Mouse (Mus musculus): ENCODE data around the gene Tspoap1. TPM values are rescaled to one million over a fixed set of nuclear protein-coding genes. Genes with fewer than 3 reads are reported as not detected.

Tspoap1 gene
- polyA plus RNA-seq, 1 experiment = 326 TPM

- DNase-seq (ENCODE audit: extremely low spot score in 1 of 2, low spot score in 1 of 2) = no peak
These were observed 2.0 kb upstream of the Tspoap1 start for GRCm38 (mm10) chr11:87758161-87758911.

DNA sequence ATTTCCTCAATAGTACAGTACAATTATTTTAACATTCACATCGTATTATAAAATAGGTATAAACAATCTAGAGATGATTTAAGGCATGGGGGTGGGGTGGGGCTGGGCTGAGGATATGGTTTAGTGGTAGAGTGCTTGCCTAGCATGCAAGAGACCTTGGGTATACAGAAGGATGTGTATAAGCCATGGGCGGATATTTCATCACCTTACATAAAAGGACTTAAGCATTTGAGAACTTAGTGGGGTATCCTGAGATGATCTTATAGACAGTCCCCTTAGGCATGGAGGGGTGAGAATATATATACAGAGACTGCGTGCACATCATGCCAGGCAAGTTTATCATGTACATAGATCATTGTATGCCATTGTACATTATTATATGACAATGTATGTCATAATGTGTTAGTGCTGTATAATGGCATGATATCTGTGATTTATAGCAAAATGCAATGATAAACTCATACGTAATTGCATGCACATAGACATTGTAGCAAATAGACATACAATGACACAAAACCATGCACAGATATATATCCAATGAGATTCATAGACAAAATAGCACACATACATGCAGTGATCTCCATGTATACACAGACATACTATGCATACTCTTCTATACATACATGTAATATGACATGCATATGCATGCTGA is 1.3 kb upstream of the Tspoap1 start:
- DNase-seq (ENCODE audit: extremely low spot score in 1 of 2, low spot score in 1 of 2) = no peak

GRCm38 (mm10) chr11:87759609-87760005 is 734 bp upstream of the Tspoap1 start:
- DNase-seq (ENCODE audit: extremely low spot score in 1 of 2, low spot score in 1 of 2) = peak; percentile 45 to 70

DNA sequence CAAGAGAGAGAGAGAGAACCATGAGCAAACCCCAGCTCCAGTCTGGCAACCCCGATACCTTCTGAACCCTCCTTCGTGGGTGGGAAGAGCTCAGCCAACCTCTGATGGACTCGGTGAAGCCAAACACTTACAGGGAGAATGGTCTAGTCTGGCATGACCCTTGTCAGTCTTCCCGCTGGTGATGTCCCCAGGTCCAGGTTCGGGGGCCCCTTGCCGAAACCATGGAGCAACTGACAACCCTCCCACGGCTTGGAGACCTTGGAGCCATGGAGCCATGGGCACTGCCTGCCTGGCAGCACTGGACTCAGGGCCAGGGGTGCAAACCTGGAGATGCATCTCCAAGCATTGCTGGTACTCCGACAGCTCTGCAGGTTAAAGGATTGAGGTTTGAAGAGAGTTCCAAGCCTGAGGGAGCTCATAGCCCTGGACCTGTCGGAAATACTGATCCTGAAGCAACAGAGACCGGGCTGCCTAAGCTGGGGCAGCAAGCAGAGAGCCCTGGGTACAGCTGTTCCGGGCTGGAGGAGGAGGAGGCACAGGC is 910 bp downstream of the Tspoap1 start:
- no peak for DNase-seq (ENCODE audit: extremely low spot score in 1 of 2, low spot score in 1 of 2)

DNA sequence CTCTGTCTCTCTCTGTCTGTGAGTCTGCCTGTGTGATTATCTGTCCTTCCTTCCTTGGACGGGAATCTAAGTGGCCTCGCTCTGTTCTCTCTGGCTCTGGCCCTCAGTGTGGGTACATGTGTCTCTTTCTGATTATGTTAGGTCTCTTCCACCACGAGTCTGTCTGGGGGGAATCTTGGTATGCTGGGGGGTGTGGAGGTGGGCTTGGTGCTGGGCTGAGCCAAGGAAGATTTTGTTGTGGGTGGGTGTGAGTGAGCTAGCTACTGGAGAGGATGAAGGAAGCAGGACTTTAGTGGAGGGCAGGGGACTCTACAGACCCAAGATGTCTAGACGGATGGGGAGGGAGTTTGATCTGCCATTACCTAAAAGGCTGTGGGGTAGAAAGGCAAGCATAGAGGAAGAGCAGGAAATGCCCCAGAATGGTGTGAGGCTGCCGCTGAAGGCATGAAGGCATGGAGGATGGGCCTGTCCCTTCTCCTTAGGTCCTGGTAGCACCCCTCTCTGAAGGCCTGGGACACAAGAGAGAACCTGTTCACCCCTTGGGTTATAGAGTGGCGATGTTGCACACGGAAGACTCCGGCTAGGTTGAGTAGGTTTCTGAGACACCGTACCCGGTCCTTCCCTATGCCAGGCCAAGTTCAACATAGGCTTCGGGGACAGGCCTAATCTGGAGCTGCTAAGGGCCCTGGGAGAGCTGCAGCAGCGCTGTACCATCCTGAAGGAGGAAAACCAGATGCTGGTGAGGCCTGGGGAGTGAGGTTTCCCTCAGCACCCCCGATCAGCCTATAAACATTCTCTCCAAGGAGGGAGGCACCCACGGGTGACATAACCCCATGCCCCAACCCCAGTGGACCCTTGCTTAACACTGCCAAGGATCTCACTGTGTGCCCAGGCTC is 1.7 kb downstream of the Tspoap1 start:
- DNase-seq (ENCODE audit: extremely low spot score in 1 of 2, low spot score in 1 of 2) = peak in 1 of 2 experiments; percentile 43

DNA sequence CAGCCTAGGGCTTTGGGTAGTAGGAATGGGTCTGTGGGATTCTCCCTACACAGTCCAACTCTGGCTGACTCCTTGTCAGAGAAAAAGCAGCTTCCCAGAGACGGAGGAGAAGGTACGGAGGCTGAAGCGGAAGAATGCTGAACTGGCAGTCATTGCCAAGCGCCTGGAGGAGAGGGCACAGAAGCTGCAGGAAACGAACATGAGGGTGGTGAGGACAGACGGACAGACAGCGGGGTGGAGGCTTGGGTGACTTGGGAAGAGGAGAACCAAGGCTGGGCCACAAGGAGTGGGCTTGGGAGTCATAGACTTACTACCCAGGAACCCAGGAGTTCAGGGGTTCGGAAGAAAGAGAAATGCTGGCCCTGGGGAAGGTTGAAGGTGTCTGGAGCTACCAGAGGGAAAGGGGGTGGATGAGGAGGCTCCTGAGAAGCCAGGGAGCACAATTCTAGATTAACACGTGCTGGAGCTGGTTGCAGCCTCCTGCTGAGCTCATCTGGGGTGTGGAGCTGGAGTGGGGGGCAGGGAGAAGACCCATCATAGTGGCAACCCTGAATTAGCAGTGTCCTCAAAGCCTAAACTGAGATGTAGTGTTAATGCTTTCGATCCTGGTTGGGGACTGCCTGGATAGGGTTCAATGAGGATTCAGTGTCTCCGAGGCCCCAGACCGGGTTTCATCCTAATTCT is 2.5 kb downstream of the Tspoap1 start:
- peak in 1 of 2 experiments; percentile 61 for DNase-seq (ENCODE audit: extremely low spot score in 1 of 2, low spot score in 1 of 2)

GRCm38 (mm10) chr11:87763511-87763987 is 3.2 kb downstream of the Tspoap1 start:
- DNase-seq (ENCODE audit: extremely low spot score in 1 of 2, low spot score in 1 of 2) = peak; percentile 80 to 90

DNA sequence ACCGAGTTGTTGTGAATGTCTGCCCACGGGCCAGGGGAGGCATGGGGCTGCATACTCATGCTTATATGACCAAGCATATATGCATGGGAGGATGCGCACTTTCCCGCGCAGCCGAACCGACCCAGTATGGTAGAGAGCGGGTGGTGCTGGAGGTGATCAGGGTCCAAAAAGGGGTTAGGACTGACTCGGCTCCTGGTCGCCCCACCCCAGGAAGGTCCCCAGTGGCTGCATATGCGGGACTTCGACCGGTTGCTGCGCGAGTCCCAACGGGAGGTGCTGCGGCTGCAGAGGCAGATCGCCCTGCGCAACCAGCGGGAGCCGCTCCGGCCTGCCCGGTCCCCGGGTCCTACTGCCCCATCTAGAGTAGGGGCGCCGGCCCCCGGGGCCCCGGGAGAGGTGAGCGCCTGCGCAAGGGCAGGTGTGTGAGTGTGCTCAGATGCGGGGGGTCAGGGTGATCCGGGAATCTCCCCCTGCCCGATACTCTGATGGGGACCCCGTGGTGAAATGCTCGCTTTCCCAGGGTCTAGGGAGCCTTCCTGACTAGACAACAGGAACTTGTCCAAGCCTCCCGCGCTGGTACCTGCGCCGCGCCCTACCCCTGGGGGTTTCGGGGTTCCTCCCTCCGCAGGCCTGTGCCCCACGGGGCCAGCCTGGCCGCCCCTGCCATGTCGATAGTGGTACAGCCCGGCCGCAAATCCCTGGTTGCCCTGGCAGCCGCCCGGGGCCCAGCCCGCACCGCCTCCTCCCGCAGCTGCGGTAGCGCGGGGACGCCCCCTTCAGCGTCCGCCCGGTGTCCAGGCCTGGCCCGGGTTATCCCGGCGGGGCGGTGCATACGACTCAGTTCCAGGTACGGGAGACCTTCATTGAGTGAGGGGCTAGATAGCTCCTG is 3.9 kb downstream of the Tspoap1 start:
- DNase-seq (ENCODE audit: extremely low spot score in 1 of 2, low spot score in 1 of 2) = peak in 1 of 2 experiments; percentile 66

DNA sequence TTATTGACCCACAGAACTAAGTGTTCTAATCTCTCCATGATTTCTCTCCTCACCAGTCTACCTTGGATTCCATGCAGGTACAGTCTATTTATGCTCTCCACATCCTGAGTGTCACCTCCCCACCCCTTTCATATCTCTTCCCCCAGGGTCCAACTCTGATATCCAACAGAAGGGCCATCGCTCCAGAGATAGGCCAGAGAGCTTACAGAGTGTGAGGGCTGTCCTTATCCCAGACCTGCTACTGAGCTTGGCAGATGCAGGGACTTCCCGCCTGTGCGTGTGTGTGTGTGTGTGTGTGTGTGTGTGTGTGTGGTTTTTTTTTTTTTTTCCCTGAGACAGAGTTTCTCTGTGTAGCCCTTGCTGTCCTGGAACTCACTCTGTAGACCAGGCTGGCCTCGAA is 8.4 kb downstream of the Tspoap1 start:
- DNase-seq (ENCODE audit: extremely low spot score in 1 of 2, low spot score in 1 of 2) = no peak

DNA sequence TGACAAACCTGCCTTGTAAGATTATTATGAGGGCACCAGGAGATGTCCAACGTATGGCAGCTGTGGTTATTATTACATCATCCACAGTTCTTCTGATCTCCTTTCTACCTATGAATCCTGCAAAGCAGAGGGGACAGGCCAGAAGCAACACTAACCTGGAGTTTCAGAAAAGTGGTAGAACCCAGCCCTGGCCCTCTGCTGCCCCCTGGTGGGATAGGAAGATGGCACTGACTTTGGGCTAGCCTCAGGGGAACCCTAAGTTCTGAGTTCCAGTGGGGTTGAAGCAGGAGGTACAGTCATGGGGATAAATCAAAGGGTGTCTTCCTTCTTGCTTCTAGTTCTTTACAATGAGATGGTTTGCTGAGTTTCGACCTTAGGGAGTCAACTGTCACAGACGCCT is 10.6 kb downstream of the Tspoap1 start:
- peak in 1 of 2 experiments; percentile 84 for DNase-seq (ENCODE audit: extremely low spot score in 1 of 2, low spot score in 1 of 2)

DNA sequence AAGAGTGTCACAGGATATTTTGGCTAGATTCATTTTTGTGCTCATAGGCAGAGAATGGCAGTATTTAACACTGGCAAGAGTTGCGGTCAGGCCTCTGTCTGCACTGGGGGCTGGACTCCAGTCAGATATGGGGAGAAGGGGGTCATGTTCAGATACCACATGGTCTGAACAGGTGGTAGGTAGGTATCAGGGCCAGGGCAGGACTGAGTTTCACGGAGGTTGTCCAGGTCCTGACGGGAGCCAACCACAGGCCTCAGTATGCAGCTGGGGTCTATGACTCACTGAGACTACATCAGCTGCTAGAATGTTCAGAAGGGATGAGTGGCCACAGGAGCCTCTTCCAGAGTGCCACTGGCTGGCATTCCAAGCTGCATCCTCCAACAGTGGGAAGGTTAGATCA is 12.0 kb downstream of the Tspoap1 start:
- no peak for DNase-seq (ENCODE audit: extremely low spot score in 1 of 2, low spot score in 1 of 2)

- peak in 1 of 2 experiments; percentile 49 for DNase-seq (ENCODE audit: extremely low spot score in 1 of 2, low spot score in 1 of 2)
These were observed 17.9 kb downstream of the Tspoap1 start for GRCm38 (mm10) chr11:87778100-87778765.

GRCm38 (mm10) chr11:87778915-87779314 is 18.6 kb downstream of the Tspoap1 start:
- DNase-seq (ENCODE audit: extremely low spot score in 1 of 2, low spot score in 1 of 2) = no peak

DNA sequence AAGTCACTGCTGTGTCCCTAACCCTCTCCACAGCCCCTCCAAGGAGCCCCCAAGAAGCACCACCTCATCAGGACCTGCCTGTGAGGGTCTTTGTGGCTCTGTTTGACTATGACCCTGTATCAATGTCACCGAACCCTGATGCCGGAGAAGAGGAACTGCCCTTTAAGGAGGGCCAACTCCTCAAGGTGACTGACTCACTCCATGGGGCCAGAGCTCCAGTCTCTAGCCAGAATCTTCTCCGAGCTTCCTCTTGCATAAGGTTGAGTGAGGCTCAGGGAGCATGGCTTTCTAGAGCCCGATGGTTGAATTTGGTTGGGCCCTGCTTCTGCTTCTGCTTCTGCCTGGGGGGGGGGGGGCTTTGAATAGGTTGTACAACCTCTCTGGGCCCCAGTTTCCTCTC is 19.1 kb downstream of the Tspoap1 start:
- DNase-seq (ENCODE audit: extremely low spot score in 1 of 2, low spot score in 1 of 2) = no peak

DNA sequence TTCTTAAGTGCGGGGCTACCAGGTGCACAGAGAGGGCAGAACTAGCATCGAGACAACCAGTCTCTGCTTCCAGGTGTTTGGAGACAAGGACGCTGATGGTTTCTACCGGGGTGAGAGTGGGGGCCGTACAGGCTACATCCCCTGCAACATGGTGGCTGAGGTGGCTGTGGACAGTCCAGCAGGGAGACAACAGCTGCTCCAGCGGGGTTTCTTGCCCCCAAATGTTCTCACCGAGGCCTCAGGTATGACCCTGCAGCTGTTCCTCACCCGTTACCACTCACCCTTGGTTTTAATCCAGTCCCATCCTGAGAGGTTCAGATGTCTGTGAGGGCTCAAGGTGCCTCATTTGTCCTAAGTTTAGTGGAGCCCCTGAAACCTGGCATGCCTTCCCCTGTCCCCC is 19.8 kb downstream of the Tspoap1 start:
- DNase-seq (ENCODE audit: extremely low spot score in 1 of 2, low spot score in 1 of 2) = no peak

- no peak for DNase-seq (ENCODE audit: extremely low spot score in 1 of 2, low spot score in 1 of 2)
These were observed 29.7 kb downstream of the Tspoap1 start for GRCm38 (mm10) chr11:87790088-87790487.

DNA sequence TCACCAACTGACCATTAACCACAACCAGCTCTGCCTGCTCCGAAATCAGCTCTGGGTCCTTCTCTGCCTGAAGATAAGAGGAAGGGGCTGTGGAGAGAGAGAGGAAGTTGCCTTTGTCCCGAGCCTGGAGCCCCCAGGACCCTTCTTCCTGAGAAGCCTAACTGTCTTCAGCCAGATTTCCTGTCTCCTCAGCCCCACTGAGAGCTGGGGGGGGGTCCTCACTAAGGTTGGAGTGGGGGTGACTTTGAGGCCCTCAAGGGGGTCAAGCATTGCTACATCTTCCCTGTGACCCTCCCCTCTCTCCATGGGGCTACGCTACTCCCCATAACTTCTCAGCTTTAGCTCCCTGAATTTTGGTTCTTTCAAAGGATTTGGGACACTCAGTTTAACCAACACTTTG is 33.1 kb downstream of the Tspoap1 start, which contains the start of gene Mpo:
Gene Mpo, plus strand, starts transcription at position 122 of the 400 bp plus-strand sequence.
- DNase-seq (ENCODE audit: extremely low spot score in 1 of 2, low spot score in 1 of 2) = no peak

DNA sequence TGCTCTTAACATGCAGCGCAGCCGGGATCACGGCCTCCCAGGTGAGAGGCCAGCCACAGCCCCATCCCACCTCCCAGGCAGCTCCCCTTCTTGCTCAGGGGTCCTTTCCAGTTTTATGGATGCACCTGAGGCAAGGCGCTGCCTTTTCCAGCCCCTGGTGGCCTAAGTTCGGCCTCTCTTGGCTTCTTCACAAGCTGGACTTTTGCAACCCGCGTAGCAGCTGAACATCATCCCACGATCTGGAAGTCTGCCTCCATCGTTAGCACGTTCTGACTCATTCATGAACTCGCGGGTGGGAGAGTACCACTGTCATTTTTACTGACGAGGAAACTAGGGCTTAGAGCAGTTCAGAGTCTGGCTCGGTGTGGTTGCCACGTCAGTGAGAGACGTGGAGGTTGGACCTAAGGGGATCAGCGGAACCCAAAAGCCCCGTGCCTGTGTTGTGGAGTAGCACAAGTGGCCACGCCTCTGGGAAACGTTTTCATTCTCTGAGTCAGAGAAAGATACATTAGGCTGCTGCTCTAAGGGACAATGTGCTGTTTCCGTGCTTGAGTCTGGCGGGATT is 41.5 kb downstream of the Tspoap1 start:
- peak; percentile 33 to 78 for DNase-seq (ENCODE audit: extremely low spot score in 1 of 2, low spot score in 1 of 2)
